Mouse (Mus musculus) left cerebral cortex, postnatal 10 days (tissue): ENCODE measurements around the gene Asna1. TPM values are rescaled to one million over a fixed set of nuclear protein-coding genes. Genes with fewer than 3 reads are reported as not detected.
A peak's percentile ranks its signal among the peaks of the same experiment; 100 is the strongest.

Source experiments
- DNase-seq, 2 experiments: peaks; one replicate each; pipeline ENCODE4 v3.0.0; 2021 to 2022; ENCODE audit warnings: low spot score in 2 of 2, mixed read lengths in 1 of 2; ENCODE audit errors: extremely low spot score in 1 of 2
- intact Hi-C: fragments of 180-260 bp; cut with DNase I; formaldehyde crosslinking; loops from one replicate; pipeline ENCODE4 v1.15.1; 2025
- total RNA-seq, 2 experiments: library from RNA; stranded (reverse); gene quantifications; 2 replicates each; pipeline ENCODE4 v1.2.3; 2021

The Asna1 gene
- 100 to 1,000 TPM; 111 to 113 TPM for total RNA-seq

GRCm38 (mm10) chr8:85025098-85025932 is at the start of gene Asna1:
Gene Asna1 (minus strand): TSS chr8:85025281.
- peak; percentile 86 to 90 for DNase-seq
- intact Hi-C loops, result no loop called here

- DNase-seq, result no peak
- intact Hi-C loops, result no loop called here
Measured at GRCm38 (mm10) chr8:85074617-85075016, 49.5 kb upstream of the Asna1 start.

DNA sequence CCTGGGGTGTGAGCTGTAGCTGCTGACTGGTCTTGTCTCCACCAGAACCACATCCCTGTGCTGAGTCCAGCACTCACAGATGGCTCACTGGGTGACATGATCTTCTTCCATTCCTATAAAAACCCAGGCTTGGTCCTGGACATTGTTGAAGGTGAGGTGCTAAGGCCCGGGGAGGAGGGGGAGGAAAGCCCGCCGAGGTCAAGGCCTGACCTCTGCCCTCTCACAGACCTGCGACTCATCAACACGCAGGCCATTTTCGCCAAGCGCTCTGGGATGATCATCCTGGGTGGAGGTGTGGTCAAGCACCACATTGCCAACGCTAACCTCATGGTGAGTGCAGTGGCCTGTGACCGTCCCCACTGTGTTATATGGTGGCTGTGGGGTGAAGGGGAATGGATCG is 49.1 kb upstream of the Asna1 start:
- intact Hi-C loops, result no loop called here
- DNase-seq, result no peak

- no peak for DNase-seq
- intact Hi-C loops, result no loop called here
Measured at GRCm38 (mm10) chr8:85073041-85073612, 48.0 kb upstream of the Asna1 start.

- intact Hi-C loops, result no loop called here
- DNase-seq, result no peak
Measured at GRCm38 (mm10) chr8:85072364-85072929, 47.4 kb upstream of the Asna1 start.

DNA sequence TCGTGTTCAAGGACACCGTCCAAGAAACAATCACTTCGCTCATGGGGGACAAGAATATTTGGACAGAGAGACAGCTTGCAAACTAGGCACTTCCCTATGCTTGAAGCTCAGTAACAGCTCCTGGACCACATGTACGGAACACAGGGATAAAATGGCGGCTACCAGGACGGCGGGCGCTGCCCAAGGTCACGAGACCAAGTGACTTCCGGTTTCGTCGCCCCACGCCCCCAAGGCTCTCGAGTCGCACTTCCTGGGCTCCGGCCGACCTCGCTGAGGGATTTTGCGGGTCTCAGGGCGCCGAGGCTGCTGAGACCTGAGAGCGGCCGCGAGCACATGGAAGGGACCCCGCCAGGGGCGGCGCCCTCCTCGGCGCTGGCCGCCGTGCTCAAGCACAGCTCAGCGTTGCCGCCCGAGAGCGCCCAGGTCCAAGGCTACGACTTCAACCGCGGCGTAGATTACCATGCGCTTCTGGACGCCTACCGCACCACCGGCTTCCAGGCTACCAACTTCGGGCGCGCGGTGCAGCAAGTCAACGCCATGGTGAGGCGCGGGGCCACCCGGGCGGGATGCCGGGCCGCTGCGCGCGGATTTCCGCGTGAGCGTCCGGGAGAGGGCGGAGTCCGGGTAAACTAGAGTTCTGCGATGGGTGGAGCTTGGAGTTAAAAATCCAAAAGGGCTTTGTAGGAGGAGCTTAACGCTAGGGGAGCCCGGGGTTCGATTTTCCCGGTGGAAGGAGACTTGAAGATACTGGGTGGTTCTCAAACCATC is 46.6 kb upstream of the Asna1 start, which contains the start of gene Dhps:
TSS of gene Dhps (plus strand) at position 244 of the 768 bp plus-strand sequence.
- intact Hi-C loops, result no loop called here
- DNase-seq, result peak; percentile 94

GRCm38 (mm10) chr8:85071041-85071440 is 46.0 kb upstream of the Asna1 start:
- intact Hi-C loops, result no loop called here
- DNase-seq, result no peak

DNA sequence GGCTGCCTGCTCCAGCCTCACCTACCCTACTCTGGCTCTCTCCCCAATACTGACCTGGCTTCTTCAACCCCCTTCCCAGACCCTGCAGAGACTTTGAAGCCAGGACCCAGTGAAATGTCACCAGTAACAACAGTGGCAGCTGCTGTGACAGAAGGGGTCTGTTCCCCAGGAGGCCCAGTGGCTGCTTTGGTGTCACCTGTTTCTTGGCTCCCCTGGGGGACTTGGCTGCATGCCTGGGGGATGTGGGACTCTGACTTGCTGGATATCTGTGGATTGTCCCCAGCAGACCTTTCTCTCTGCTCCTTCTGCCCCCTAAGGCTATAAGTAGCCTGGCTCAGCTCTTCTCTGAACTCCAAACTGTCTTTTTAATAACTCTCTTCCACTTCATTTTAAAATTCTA is 42.9 kb upstream of the Asna1 start, which contains the start of gene Gm5741:
TSS of gene Gm5741 (minus strand) at position 1 of the 400 bp plus-strand sequence.
- no peak for DNase-seq
- intact Hi-C loops, result no loop called here

- DNase-seq, result no peak
- intact Hi-C loops, result no loop called here
Measured at GRCm38 (mm10) chr8:85067155-85067554, 42.1 kb upstream of the Asna1 start.

DNA sequence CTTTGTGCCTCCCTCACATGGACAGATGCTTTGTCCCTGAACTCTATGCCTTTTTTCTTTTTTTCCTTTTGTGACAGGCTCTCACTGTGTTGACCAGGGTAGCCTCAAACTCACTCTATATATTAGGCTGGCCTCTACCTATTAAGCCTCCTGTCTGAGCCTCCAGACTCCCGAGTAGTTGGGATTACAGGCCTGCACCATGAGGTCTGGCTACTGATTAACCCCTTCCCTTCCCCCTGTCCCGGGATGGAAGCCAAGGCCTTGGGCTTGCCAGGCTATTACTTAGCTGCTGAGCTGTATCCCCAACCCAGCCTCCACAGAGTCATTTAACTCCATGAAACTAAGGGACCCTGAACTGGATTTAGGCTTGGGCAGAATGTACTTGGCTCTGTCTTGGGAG is 40.1 kb upstream of the Asna1 start:
- DNase-seq, result no peak
- intact Hi-C loops, result no loop called here

- no peak for DNase-seq
- intact Hi-C loops, result no loop called here
Measured at GRCm38 (mm10) chr8:85062603-85063002, 37.5 kb upstream of the Asna1 start.

- intact Hi-C loops, result no loop called here
- peak; percentile 92 to 94 for DNase-seq
Measured at GRCm38 (mm10) chr8:85059879-85060616, 35.0 kb upstream of the Asna1 start, which contains the start of gene Fbxw9. Gene Fbxw9 (plus strand): TSS chr8:85060055.

DNA sequence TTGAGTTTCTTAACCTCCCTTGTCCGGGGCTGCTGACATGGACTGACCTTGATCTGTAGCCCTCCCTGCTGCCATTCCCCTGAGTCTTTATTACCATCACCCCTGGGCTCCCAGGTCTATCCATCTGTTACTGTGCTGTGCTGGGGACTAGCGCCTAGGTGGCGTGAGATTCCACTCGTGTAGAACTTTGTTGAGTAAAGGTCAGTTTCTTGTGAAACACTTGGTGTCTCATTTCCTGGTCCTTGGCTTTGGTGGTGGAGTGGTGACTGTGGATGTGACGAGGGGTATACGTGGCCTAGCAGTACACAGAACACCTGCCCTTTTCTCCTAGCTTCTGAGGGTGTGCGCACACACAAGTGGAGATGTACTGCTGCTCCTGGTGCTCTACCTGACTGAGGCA is 32.3 kb upstream of the Asna1 start:
- intact Hi-C loops, result no loop called here
- no peak for DNase-seq

- DNase-seq, result no peak
- intact Hi-C loops, result no loop called here
Measured at GRCm38 (mm10) chr8:85043619-85044018, 18.5 kb upstream of the Asna1 start.

GRCm38 (mm10) chr8:85037681-85038531 is 12.8 kb upstream of the Asna1 start:
- intact Hi-C loops, result no loop called here
- peak in 1 of 2 experiments; percentile 71 for DNase-seq

DNA sequence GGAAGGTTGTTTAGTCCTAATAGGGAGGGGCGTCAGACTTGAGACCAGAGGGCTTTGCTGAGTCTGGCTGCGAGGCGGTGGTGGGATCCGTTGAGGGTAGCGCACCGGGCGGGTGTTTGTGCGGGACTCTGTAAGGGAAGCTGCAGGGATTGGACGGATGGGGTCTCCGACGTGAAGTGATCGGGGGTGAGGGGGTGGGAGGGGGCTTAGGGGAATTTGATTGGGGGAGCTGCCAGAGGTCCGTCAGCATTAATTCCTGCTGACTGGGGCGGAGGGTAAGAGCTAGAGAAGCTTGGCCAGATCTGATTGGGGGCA is 12.2 kb upstream of the Asna1 start:
- no peak for DNase-seq
- intact Hi-C loops, result no loop called here

GRCm38 (mm10) chr8:85036718-85037365 is 11.8 kb upstream of the Asna1 start, which contains the start of gene Tnpo2:
Gene Tnpo2 (plus strand): TSS chr8:85036915.
- peak; percentile 93 to 94 for DNase-seq
- intact Hi-C loops, result no loop called here
